Mouse (Mus musculus): ENCODE data around the gene Slc36a3.

GRCm38 (mm10) chr11:55116004-55116403, 35.5 kb downstream of the Slc36a3 start:
- TF ChIP-seq POLR2A (IDR thresholded peaks at IDR 0.05; ENCODE audit: borderline replicate concordance, insufficient read depth, low read length): no peak
- TF ChIP-seq CTCF (IDR thresholded peaks at IDR 0.05; ENCODE audit: borderline replicate concordance, insufficient read depth, low read depth, low read length): no peak

Data from cerebellum, adult 2 months (tissue).